Mouse (Mus musculus) G1E (cell line): ENCODE results near the gene Gabpb2.

Source experiments
- CTCF ChIP-seq: IDR thresholded peaks from 2 replicates; pipeline ENCODE4 v1.5.1; 2012; ENCODE audit warnings: low read depth, low read length, inconsistent platforms, mixed read lengths
- GATA1 ChIP-seq: IDR thresholded peaks from 2 replicates; pipeline ENCODE4 v1.6.1; 2012; ENCODE audit warnings: borderline replicate concordance, low read length, inconsistent platforms, mixed read lengths
- GATA2 ChIP-seq: IDR thresholded peaks from 2 replicates; pipeline ENCODE4 v1.6.1; 2012; ENCODE audit warnings: low read depth, low read length, inconsistent platforms, borderline replicate concordance
- POLR2AphosphoS5 ChIP-seq: IDR thresholded peaks from 2 replicates; pipeline ENCODE4 v1.6.1; 2012; ENCODE audit warnings: low read depth, low read length, inconsistent platforms; ENCODE audit not compliant: insufficient replicate concordance
- TAL1 ChIP-seq: conservative IDR thresholded peaks from 2 replicates; pipeline ENCODE4 v1.6.1; 2012; ENCODE audit warnings: low read depth, low read length, inconsistent platforms, mixed read lengths

DNA sequence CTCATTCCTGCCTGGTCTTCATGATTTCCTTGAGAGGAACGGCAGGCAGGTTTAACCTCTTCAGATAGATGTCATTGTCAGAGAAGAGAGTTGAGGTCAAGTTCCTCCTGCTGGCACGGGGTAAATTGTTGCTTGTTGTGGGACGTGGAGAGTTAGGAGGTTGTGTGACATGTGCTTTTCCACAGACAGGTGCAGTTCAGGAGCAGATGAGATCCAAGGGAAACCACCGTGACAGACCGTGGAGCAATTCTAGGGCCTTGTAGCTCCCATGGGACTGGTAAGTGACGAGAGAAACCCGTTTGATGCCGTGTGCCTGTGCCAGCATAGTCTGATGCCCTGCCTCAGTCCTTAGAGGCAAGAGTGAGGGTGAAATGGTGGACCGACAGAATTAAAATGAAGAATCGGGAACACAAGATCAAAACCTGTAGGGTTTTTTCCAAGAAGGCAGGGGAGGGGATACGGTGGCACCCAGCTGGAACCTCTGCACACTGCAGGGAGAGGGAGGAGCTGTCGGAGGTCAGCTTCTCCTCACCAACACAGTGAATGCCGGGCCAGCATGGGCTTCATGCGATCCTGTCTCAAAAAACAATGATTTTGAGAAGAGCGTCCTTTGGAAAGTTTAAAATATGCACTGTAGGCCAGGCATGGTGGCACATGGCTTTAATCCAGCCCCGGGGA, 15.7 kb upstream of the Gabpb2 start:
- TF ChIP-seq CTCF (no peak), GATA1 (no peak), GATA2 (no peak), POLR2AphosphoS5 (no peak), TAL1 (no peak)
